Mouse (Mus musculus): ENCODE data around the gene Plpp1. TPM values are rescaled to one million over a fixed set of nuclear protein-coding genes. Genes with fewer than 3 reads are reported as not detected.

Gene Plpp1
- polyA plus RNA-seq, 2 experiments = 48.8 to 70.9 TPM

DNA sequence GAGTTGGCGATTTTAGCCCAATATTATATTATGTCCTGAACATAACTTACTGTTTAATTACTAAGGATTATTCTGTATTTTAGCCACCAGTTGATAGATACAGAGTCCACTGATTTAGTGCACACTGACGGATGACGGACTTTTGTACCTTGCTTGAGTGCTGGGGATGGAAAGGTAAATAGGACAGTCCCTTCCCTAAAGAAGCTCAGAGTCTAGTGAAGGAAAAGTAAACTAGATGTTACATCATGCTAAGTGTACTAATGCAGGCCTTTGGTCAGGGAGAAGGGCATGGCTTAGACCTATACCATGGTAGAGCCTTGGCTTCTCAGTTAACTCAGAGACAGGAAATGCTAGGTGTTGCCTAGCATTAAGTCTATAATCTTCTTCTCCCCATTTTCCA is 4.9 kb downstream of the Plpp1 start:
- 96% methylated on average over 3 of the region's 3 CpGs for WGBS
- no peaks in the 10 kb centered on the region for H3K27me3 ChIP-seq (ENCODE audit: control insufficient read depth, insufficient read depth, low read length)
- no peaks in the 10 kb centered on the region for H3K9me3 ChIP-seq (ENCODE audit: control insufficient read depth, low read length)

DNA sequence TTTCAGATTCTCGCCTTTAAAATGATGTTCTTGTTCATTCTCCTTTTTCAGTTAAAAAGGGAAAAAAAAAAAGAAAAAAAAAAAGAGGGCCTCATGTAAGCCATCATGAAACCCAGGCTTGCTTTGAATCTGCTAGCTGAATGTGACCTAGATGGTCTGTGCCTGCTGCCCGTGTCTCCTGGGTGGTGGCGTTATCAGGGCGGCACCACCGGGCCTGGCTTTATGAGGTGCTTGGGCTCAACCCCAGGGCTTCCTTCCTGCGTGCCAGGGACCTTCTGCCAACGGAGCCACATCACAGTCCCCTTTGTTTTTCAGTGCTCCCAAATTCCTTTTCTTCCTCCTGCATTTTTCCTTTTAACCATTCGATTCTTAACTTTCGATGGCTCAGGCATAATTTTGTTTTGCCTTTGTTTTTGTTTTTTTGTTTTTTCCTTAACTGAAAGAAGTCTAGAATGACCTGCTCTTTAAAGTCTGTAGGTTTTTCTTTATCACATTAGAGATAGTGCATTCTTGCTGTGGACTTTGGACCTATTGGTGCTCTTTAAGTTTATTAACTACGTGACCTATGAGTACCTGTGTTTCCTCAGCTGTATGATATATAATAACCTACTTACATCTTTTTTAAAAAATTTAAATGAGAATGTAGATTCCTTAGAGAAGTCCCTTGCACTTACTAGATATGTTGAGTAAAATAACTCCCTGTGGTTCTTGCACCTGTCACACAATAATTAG is 7.5 kb downstream of the Plpp1 start:
- Histone ChIP-seq H3K9me3 (ENCODE audit: control insufficient read depth, low read length) (no peaks in the 10 kb centered on the region), H3K4me1 (ENCODE audit: control insufficient read depth, insufficient read depth, low read length) (peaks cover 13% of the 10 kb centered on the region), H3K4me3 (replicated peaks; ENCODE audit: low read length) (no peak overlapping the region), H3K27ac (replicated peaks; ENCODE audit: low read depth, low read length) (no peak overlapping the region; the same call in 1 of the 2 replicates), H3K9ac (ENCODE audit: low read depth, low read length, severe bottlenecking) (no peak overlapping the region), H3K36me3 (ENCODE audit: control insufficient read depth, insufficient read depth, low read length) (peaks cover 20% of the 10 kb centered on the region), H3K4me2 (replicated peaks; ENCODE audit: low read depth, low read length, severe bottlenecking) (no peak overlapping the region), H3K27me3 (ENCODE audit: control insufficient read depth, insufficient read depth, low read length) (no peaks in the 10 kb centered on the region)
- ATAC-seq (ENCODE audit: low FRiP score, low read depth) = no peak
- 63% methylated on average over 10 of the region's 10 CpGs for WGBS
- no peak for TF ChIP-seq POLR2A (IDR thresholded peaks at IDR 0.05; ENCODE audit: borderline replicate concordance, extremely low read depth, insufficient read depth, insufficient read length)
- no peak for DNase-seq (ENCODE audit: low spot score)

More for the DNA sequence above, 4.9 kb downstream of the Plpp1 start:
- H3K27ac ChIP-seq (replicated peaks; ENCODE audit: low read depth, low read length) = no peak overlapping the region
- TF ChIP-seq POLR2A (IDR thresholded peaks at IDR 0.05; ENCODE audit: borderline replicate concordance, extremely low read depth, insufficient read depth, insufficient read length) = no peak
- no peak overlapping the region for H3K4me3 ChIP-seq (replicated peaks; ENCODE audit: low read length)
- ATAC-seq (ENCODE audit: low FRiP score, low read depth) (no peak), DNase-seq (ENCODE audit: low spot score) (no peak)
- no peak overlapping the region for H3K4me2 ChIP-seq (replicated peaks; ENCODE audit: low read depth, low read length, severe bottlenecking)
- H3K4me1 ChIP-seq (ENCODE audit: control insufficient read depth, insufficient read depth, low read length) = 0 out of 2 replicates have a peak, but pooled peaks cover 10% of the 10 kb centered on the region
- no peak overlapping the region for H3K9ac ChIP-seq (ENCODE audit: low read depth, low read length, severe bottlenecking)
- H3K36me3 ChIP-seq (ENCODE audit: control insufficient read depth, insufficient read depth, low read length) = peaks cover 20% of the 10 kb centered on the region

- H3K9me3 ChIP-seq (ENCODE audit: control insufficient read depth, low read length) = no peaks in the 10 kb centered on the region
- no peak for TF ChIP-seq POLR2A (IDR thresholded peaks at IDR 0.05; ENCODE audit: borderline replicate concordance, extremely low read depth, insufficient read depth, insufficient read length)
- H3K27ac ChIP-seq (replicated peaks; ENCODE audit: low read depth, low read length) = no peak overlapping the region
- peaks cover 20% of the 10 kb centered on the region for H3K36me3 ChIP-seq (ENCODE audit: control insufficient read depth, insufficient read depth, low read length)
- no peaks in the 10 kb centered on the region for H3K27me3 ChIP-seq (ENCODE audit: control insufficient read depth, insufficient read depth, low read length)
- H3K4me1 ChIP-seq (ENCODE audit: control insufficient read depth, insufficient read depth, low read length) = peaks cover 12% of the 10 kb centered on the region
- no peak overlapping the region for H3K4me3 ChIP-seq (replicated peaks; ENCODE audit: low read length)
- 65% methylated on average over 7 of the region's 7 CpGs for WGBS
- no peak overlapping the region for H3K9ac ChIP-seq (ENCODE audit: low read depth, low read length, severe bottlenecking)
- ATAC-seq (ENCODE audit: low FRiP score, low read depth) (no peak), DNase-seq (ENCODE audit: low spot score) (no peak)
- H3K4me2 ChIP-seq (replicated peaks; ENCODE audit: low read depth, low read length, severe bottlenecking) = no peak overlapping the region
Observed at GRCm38 (mm10) chr13:112809504-112810247, 9.1 kb downstream of the Plpp1 start.

DNA sequence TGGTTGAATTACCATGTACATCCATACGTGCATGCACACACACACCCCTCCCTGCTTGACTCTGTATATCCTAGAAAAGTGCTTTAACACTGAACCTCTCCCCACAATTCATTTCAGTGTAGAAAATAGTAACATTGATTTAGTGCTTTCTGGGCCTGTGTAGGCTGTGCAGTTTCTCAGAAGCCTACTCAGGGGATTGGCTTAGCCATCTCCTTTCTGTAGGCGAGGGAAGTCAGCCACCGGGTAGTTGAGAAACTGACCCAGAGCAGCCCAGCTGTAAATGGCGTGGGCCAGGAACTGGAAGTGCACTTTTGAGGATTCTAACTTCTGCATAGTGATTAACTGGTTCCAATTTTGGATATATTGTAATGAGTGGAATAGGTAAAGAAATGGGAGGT is 9.7 kb downstream of the Plpp1 start:
- H3K4me2 ChIP-seq (replicated peaks; ENCODE audit: low read depth, low read length, severe bottlenecking) = no peak overlapping the region
- no peak for ATAC-seq (ENCODE audit: low FRiP score, low read depth)
- TF ChIP-seq POLR2A (IDR thresholded peaks at IDR 0.05; ENCODE audit: borderline replicate concordance, extremely low read depth, insufficient read depth, insufficient read length) = no peak
- H3K27ac ChIP-seq (replicated peaks; ENCODE audit: low read depth, low read length) = no peak overlapping the region; the same call in 1 of the 2 replicates
- H3K4me1 ChIP-seq (ENCODE audit: control insufficient read depth, insufficient read depth, low read length) = peaks cover 12% of the 10 kb centered on the region
- H3K27me3 ChIP-seq (ENCODE audit: control insufficient read depth, insufficient read depth, low read length) = no peaks in the 10 kb centered on the region
- 76% methylated on average over 4 of the region's 4 CpGs for WGBS
- peaks cover 19% of the 10 kb centered on the region for H3K36me3 ChIP-seq (ENCODE audit: control insufficient read depth, insufficient read depth, low read length)
- H3K9me3 ChIP-seq (ENCODE audit: control insufficient read depth, low read length) = no peaks in the 10 kb centered on the region
- no peak overlapping the region for H3K9ac ChIP-seq (ENCODE audit: low read depth, low read length, severe bottlenecking)
- H3K4me3 ChIP-seq (replicated peaks; ENCODE audit: low read length) = no peak overlapping the region
- no peak for DNase-seq (ENCODE audit: low spot score)

DNA sequence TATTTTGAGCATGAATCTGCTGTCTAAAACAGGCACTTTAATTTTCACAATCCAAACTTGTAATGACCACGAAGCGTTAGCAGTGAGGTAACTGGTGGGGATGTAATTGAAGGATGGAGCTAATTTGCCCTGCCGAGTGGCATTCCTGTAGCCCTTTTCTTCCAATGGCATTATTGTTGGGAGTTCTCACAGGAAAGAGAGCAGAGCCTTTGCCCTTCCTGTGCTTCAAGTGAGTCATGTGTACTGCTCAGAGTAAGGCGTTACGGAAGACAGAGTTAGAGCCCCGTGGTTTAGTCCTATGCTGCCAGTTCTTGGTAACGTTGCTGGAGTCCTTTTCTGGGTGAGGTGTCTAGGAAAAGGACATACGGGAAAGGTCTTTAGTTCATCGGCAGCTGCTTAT is 10.2 kb downstream of the Plpp1 start:
- TF ChIP-seq POLR2A (IDR thresholded peaks at IDR 0.05; ENCODE audit: borderline replicate concordance, extremely low read depth, insufficient read depth, insufficient read length) = no peak
- H3K36me3 ChIP-seq (ENCODE audit: control insufficient read depth, insufficient read depth, low read length) = peaks cover 14% of the 10 kb centered on the region
- 45% methylated on average over 9 of the region's 9 CpGs for WGBS
- no peaks in the 10 kb centered on the region for H3K27me3 ChIP-seq (ENCODE audit: control insufficient read depth, insufficient read depth, low read length)
- H3K4me2 ChIP-seq (replicated peaks; ENCODE audit: low read depth, low read length, severe bottlenecking) = no peak overlapping the region
- no peak overlapping the region for H3K9ac ChIP-seq (ENCODE audit: low read depth, low read length, severe bottlenecking)
- no peak for ATAC-seq (ENCODE audit: low FRiP score, low read depth)
- H3K27ac ChIP-seq (replicated peaks; ENCODE audit: low read depth, low read length) = no peak overlapping the region; the same call in 1 of the 2 replicates
- peaks cover 12% of the 10 kb centered on the region for H3K4me1 ChIP-seq (ENCODE audit: control insufficient read depth, insufficient read depth, low read length)
- no peak overlapping the region for H3K4me3 ChIP-seq (replicated peaks; ENCODE audit: low read length)
- no peak for DNase-seq (ENCODE audit: low spot score)
- H3K9me3 ChIP-seq (ENCODE audit: control insufficient read depth, low read length) = no peaks in the 10 kb centered on the region

Measured in limb, embryonic 14.5 days (tissue).